10 mouse cellular contexts compared by ENCODE assay signal in genomic region chr14:27031142-27031541, GRCm38 (mm10). TPM values are rescaled to one million over a fixed set of nuclear protein-coding genes. Genes with fewer than 3 reads are reported as not detected.
A peak's percentile ranks its signal among the peaks of the same experiment; 100 is the strongest.
DNase-seq lines count a peak whose midpoint lies in the region; ATAC-seq and TF ChIP-seq lines count a peak whose summit lies in the region.
"Had no signal": no experiment of that assay in that cellular context is flagged by ENCODE, and none has a peak within 500 bp of the region (broad histone marks: within the 10 kb centered on the region; RNA-seq: fewer than 3 reads in every experiment).

No protein-coding gene starts in this region.

- peak; percentile 35 for ATAC-seq in kidney, embryonic 16.5 days (ENCODE audit: low FRiP score, low TSS enrichment)
- peak; percentile 69 for ATAC-seq in lung, embryonic 14.5 days (ENCODE audit: insufficient read depth)
- no peak for ATAC-seq in erythroblast, adult 5-6 weeks (replicated peaks; ENCODE audit: low FRiP score, poor library complexity, severe bottlenecking)

- no peak overlapping the region for H3K27ac ChIP-seq in kidney, embryonic 16.5 days (ENCODE audit: low read length)
- no peak overlapping the region for H3K27ac ChIP-seq in lung, embryonic 14.5 days (ENCODE audit: low read depth)
- H3K27ac ChIP-seq: hindbrain, embryonic 15.5 days had no signal

- H3K4me2 ChIP-seq in kidney, embryonic 16.5 days (replicated peaks; ENCODE audit: low read depth, low read length), result no peak overlapping the region
- no peak overlapping the region for H3K4me2 ChIP-seq in lung, embryonic 14.5 days
- H3K4me2 ChIP-seq: hindbrain, embryonic 15.5 days had no signal

- H3K36me3 ChIP-seq in kidney, embryonic 16.5 days (ENCODE audit: insufficient read depth, low read length), result no peaks in the 10 kb centered on the region
- H3K36me3 ChIP-seq in lung, embryonic 14.5 days (ENCODE audit: insufficient read depth), result no peaks in the 10 kb centered on the region
- H3K36me3 ChIP-seq: hindbrain, embryonic 15.5 days had no signal

- peak; percentile 52 to 59 for DNase-seq in right cerebral cortex, adult 2 months (ENCODE audit: low spot score in 2 of 2)
- no peak for DNase-seq in right cerebral cortex, postnatal 36 days (ENCODE audit: low spot score in 2 of 2)
- DNase-seq in brain, adult 2 months (ENCODE audit: low read depth, low spot score), result peak; percentile 36
- DNase-seq in frontal cortex, postnatal 36 days (ENCODE audit: low spot score in 2 of 2), result peak; percentile 31 to 63
- peak; percentile 85 for DNase-seq in lung, embryonic 14.5 days
- DNase-seq in spleen, adult 12 weeks (ENCODE audit: low spot score), result peak; percentile 29

- H3K9me3 ChIP-seq in kidney, embryonic 16.5 days (ENCODE audit: low read length), result no peaks in the 10 kb centered on the region; the same call in 1 of the 2 replicates
- no peaks in the 10 kb centered on the region for H3K9me3 ChIP-seq in lung, embryonic 14.5 days (ENCODE audit: low read depth, low read length)
- H3K9me3 ChIP-seq: hindbrain, embryonic 15.5 days had no signal

- no peaks in the 10 kb centered on the region for H3K27me3 ChIP-seq in kidney, embryonic 16.5 days (ENCODE audit: insufficient read depth, low read length)
- no peaks in the 10 kb centered on the region for H3K27me3 ChIP-seq in lung, embryonic 14.5 days (ENCODE audit: insufficient read depth, low read length)
- H3K27me3 ChIP-seq: hindbrain, embryonic 15.5 days had no signal

- TF ChIP-seq CTCF in lung, embryonic 14.5 days (IDR thresholded peaks at IDR 0.05; ENCODE audit: low read depth), result peak; percentile 88

- WGBS in kidney, embryonic 16.5 days, result 15% methylated on average over 4 of the region's 4 CpGs
- WGBS in lung, embryonic 14.5 days, result 18% methylated on average over 4 of the region's 4 CpGs

- no peak overlapping the region for H3K4me3 ChIP-seq in kidney, embryonic 16.5 days (ENCODE audit: low read length)
- H3K4me3 ChIP-seq in lung, embryonic 14.5 days (ENCODE audit: low read depth, low read length), result no peak overlapping the region
- H3K4me3 ChIP-seq: hindbrain, embryonic 15.5 days had no signal

- no peak overlapping the region for H3K9ac ChIP-seq in kidney, embryonic 16.5 days (replicated peaks; ENCODE audit: low read length)
- no peak overlapping the region for H3K9ac ChIP-seq in lung, embryonic 14.5 days
- H3K9ac ChIP-seq: hindbrain, embryonic 15.5 days had no signal

- H3K4me1 ChIP-seq in kidney, embryonic 16.5 days (ENCODE audit: insufficient read depth, low read length), result peaks cover 3% of the 10 kb centered on the region; the same call in 1 of the 2 replicates
- no peaks in the 10 kb centered on the region for H3K4me1 ChIP-seq in lung, embryonic 14.5 days (ENCODE audit: insufficient read depth)
- H3K4me1 ChIP-seq: hindbrain, embryonic 15.5 days had no signal

RNA-seq across cellular contexts. Expression of gene Il17rd, which starts 7.6 kb away (rescaled TPM):
- polyA plus RNA-seq in kidney, embryonic 16.5 days (2015; fragmentation: Nextera tagmentation; extraction: Ambion mirVana), result 5.4 and 6.3 TPM in 2 replicates
- polyA plus RNA-seq in lung, embryonic 14.5 days (2014; fragmentation: Nextera tagmentation; extraction: Ambion mirVana), result 2.7 and 3.9 TPM in 2 replicates
- not detected in 2 replicates for total RNA-seq in erythroblast, adult 5-6 weeks (2015; ENCODE audit: low replicate concordance)
- not detected in 2 replicates for total RNA-seq in erythroblast, adult 5-6 weeks (2017; ENCODE audit: low replicate concordance)

RNA-seq across cellular contexts. Expression of gene Hesx1, which starts 36.9 kb away (rescaled TPM):
- polyA plus RNA-seq in kidney, embryonic 16.5 days (2015; fragmentation: Nextera tagmentation; extraction: Ambion mirVana), result 0.65 and 0.90 TPM in 2 replicates
- polyA plus RNA-seq in lung, embryonic 14.5 days (2014; fragmentation: Nextera tagmentation; extraction: Ambion mirVana), result not detected in 2 replicates
- total RNA-seq in erythroblast, adult 5-6 weeks (2015; ENCODE audit: low replicate concordance), result not detected in 2 replicates
- total RNA-seq in erythroblast, adult 5-6 weeks (2017; ENCODE audit: low replicate concordance), result not detected in 2 replicates
- polyA plus RNA-seq: stomach, embryonic 14.5 days had no signal

Comparison
In these comparisons a context has a peak if more than half of its experiments do, and no peak if none do; other contexts are left out.
1. DNase-seq: peak in right cerebral cortex, adult 2 months (2 of 2), brain, adult 2 months (single experiment), frontal cortex, postnatal 36 days (2 of 2), lung, embryonic 14.5 days (single experiment) and spleen, adult 12 weeks (single experiment); none in right cerebral cortex, postnatal 36 days (0 of 2).